Mouse (Mus musculus) MEL (cell line): Measurements from ENCODE around the gene Man2a1.

ENCODE experiments used
- CTCF ChIP-seq, 3 experiments: IDR thresholded peaks in 2 of 3; conservative IDR thresholded peaks in 1 of 3; 2 replicates each; pipeline ENCODE4 v1.5.1; 2011 to 2012; ENCODE audit warnings: low read length in 3 of 3, low read depth in 2 of 3, mild to moderate bottlenecking in 2 of 3, improper control_type of control experiment in 1 of 3, inconsistent platforms in 1 of 3, mixed read lengths in 1 of 3, moderate library complexity in 1 of 3; ENCODE audit not compliant: control insufficient read depth in 1 of 3, insufficient read depth in 1 of 3, poor library complexity in 1 of 3, severe bottlenecking in 1 of 3
- GATA1 ChIP-seq: IDR thresholded peaks from 2 replicates; pipeline ENCODE4 v1.6.1; 2011; ENCODE audit warnings: low read depth, low read length, improper control_type of control experiment
- HCFC1 ChIP-seq: IDR thresholded peaks from 2 replicates; pipeline ENCODE4 v1.6.1; 2012; ENCODE audit warnings: low read depth, mild to moderate bottlenecking, inconsistent platforms, low read length, improper control_type of control experiment, moderate library complexity
- MAFK ChIP-seq: IDR thresholded peaks from 2 replicates; pipeline ENCODE4 v1.6.1; 2011; ENCODE audit warnings: low read depth, mild to moderate bottlenecking, low read length, improper control_type of control experiment, borderline replicate concordance
- MAX ChIP-seq: IDR thresholded peaks from 2 replicates; pipeline ENCODE4 v1.6.1; 2011; ENCODE audit warnings: low read length, improper control_type of control experiment
- MYC ChIP-seq: IDR thresholded peaks from 2 replicates; pipeline ENCODE4 v1.6.1; 2011; ENCODE audit warnings: low read depth, mild to moderate bottlenecking, low read length, improper control_type of control experiment, moderate library complexity
- POLR2AphosphoS5 ChIP-seq: IDR thresholded peaks from 2 replicates; pipeline ENCODE4 v1.6.1; 2012; ENCODE audit warnings: low read depth, borderline replicate concordance, mild to moderate bottlenecking, inconsistent platforms, low read length, moderate library complexity, mixed read lengths
- RCOR1 ChIP-seq: IDR thresholded peaks from 2 replicates; pipeline ENCODE4 v1.6.1; 2012; ENCODE audit warnings: low read depth, mild to moderate bottlenecking, inconsistent platforms, low read length, improper control_type of control experiment
- SIN3A ChIP-seq: IDR thresholded peaks from 2 replicates; pipeline ENCODE4 v1.6.1; 2012; ENCODE audit warnings: low read length, improper control_type of control experiment, inconsistent platforms
- ZC3H11A ChIP-seq: IDR thresholded peaks from 2 replicates; pipeline ENCODE4 v1.6.1; 2012; ENCODE audit warnings: low read depth, mild to moderate bottlenecking, inconsistent platforms, low read length, improper control_type of control experiment
- ZNF384 ChIP-seq: IDR thresholded peaks from 2 replicates; pipeline ENCODE4 v1.6.1; 2012; ENCODE audit warnings: low read depth, mild to moderate bottlenecking, inconsistent platforms, low read length, improper control_type of control experiment

DNA sequence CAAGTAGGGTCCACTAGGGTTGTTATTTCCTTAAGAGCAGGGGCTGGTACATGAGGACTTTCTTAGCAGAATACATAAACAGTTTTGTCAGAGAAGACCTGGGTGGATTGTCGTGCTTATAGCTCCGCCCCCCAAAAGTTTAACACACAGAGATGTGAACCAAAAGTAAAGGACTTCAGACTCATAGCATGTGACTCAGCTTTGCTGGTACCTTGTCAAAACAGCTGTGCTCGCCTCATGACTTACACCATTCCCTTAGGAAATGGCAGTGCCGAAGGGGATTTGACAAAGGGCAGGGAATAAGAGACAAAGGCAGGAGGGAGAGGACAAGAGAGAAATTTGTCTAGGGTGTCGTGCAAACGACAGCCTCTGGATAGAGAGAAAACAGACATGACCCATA lies 166.0 kb downstream of the Man2a1 start:
- TF ChIP-seq SIN3A: no peak
- no peak for TF ChIP-seq MAFK
- TF ChIP-seq GATA1: no peak
- no peak for TF ChIP-seq RCOR1
- TF ChIP-seq MYC: no peak
- TF ChIP-seq CTCF (IDR thresholded peaks at IDR 0.05 in 2 of 3, conservative IDR thresholded peaks at IDR 0.05 in 1 of 3; ENCODE audit: control insufficient read depth in 1 of 3, insufficient read depth in 1 of 3, low read depth in 2 of 3, low read length in 3 of 3, poor library complexity in 1 of 3, severe bottlenecking in 1 of 3): no peak
- TF ChIP-seq ZNF384: no peak
- no peak for TF ChIP-seq MAX
- TF ChIP-seq ZC3H11A: no peak
- no peak for TF ChIP-seq POLR2AphosphoS5
- no peak for TF ChIP-seq HCFC1
